Mouse (Mus musculus) ES-Bruce4 (cell line): ENCODE results near the gene Tmem89.

Experiments used
- CTCF ChIP-seq: IDR thresholded peaks from one replicate; pipeline ENCODE4 v1.8.1; 2011; ENCODE audit warnings: low read depth, low read length
- POLR2A ChIP-seq: IDR thresholded peaks from one replicate; pipeline ENCODE4 v1.8.1; 2011; ENCODE audit warnings: low read length; ENCODE audit not compliant: insufficient read depth

DNA sequence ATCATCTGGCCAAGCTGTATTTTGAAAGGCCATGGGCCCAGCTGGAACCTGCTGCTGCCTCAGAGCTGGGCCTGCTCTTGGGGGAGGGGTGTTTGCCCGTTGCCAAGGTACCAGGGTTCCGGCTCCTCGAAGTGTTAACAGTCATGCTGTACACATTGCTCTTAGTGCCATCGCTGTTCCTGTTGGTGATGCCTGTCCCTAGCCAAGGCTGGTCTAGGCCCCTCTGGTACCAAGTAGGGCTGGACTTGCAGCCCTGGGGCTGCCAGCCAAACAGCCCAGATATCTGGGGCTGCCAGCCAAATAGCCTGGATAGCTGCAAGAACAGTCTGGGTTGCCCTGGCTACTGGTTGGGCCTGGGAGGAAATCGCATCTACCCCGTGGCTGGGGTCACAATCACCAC, at the start of gene Tmem89:
- TF ChIP-seq POLR2A (no peak), CTCF (no peak)
